Mouse (Mus musculus) ES-Bruce4 (cell line): ENCODE results near the gene Sart3.

ENCODE experiments used
- CTCF ChIP-seq: IDR thresholded peaks from one replicate; pipeline ENCODE4 v1.8.1; 2011; ENCODE audit warnings: low read depth, low read length
- EP300 ChIP-seq: IDR thresholded peaks from 2 replicates; pipeline ENCODE4 v1.6.1; 2011; ENCODE audit warnings: low read depth, low read length; ENCODE audit not compliant: insufficient read depth
- POLR2A ChIP-seq: IDR thresholded peaks from one replicate; pipeline ENCODE4 v1.8.1; 2011; ENCODE audit warnings: low read length; ENCODE audit not compliant: insufficient read depth

GRCm38 (mm10) chr5:113765641-113766526 is 6.4 kb downstream of the Sart3 start:
- TF ChIP-seq POLR2A (no peak), CTCF (no peak), EP300 (no peak)
